Mouse (Mus musculus): ENCODE measurements around the gene Sbno2. TPM values are rescaled to one million over a fixed set of nuclear protein-coding genes. Genes with fewer than 3 reads are reported as not detected.

Gene Sbno2
- polyA plus RNA-seq, 1 experiment from 2014 or later = 9.6 TPM

DNA sequence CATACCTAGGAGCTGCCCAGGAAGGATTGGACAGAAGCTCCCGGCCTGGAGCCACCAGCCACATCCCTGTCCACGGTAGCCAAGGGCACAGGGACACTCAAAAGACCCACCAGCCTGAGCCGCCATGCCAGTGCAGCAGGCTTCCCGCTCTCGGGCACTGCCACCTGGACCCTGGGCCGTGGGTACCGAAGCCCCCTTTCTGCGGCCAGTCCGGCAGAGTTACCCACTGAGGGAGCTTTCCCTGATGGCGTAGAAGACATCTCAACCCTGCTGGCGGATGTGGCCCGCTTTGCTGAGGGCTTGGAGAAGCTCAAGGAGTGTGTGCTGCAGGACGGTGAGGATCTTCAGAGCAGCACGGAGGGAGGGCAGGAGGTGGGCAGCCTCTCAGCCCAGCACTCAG lies 87.6 kb downstream of the Sbno2 start:
- Histone ChIP-seq H3K9ac (ENCODE audit: low read depth, low read length) (no peak overlapping the region), H3K27me3 (ENCODE audit: insufficient read depth, low read length) (0 out of 2 replicates have a peak, but pooled peaks cover 9% of the 10 kb centered on the region), H3K4me1 (replicated peaks; ENCODE audit: insufficient read depth, low read length) (peaks cover 8% of the 10 kb centered on the region; the same call in 1 of the 2 replicates), H3K27ac (no peak overlapping the region), H3K4me3 (replicated peaks; ENCODE audit: low read depth, low read length) (no peak overlapping the region), H3K36me3 (ENCODE audit: insufficient read depth, low read length) (no peaks in the 10 kb centered on the region), H3K9me3 (replicated peaks; ENCODE audit: low read length) (no peaks in the 10 kb centered on the region), H3K4me2 (ENCODE audit: low read length) (no peak overlapping the region)
- TF ChIP-seq CTCF (IDR thresholded peaks at IDR 0.05; ENCODE audit: low read depth) = no peak
- WGBS = 83% methylated on average over 14 of the region's 14 CpGs
- ATAC-seq (replicated peaks; ENCODE audit: low FRiP score, low read depth) (no peak), DNase-seq (ENCODE audit: low spot score) (no peak)

GRCm38 (mm10) chr10:80017361-80017760 lies 88.0 kb downstream of the Sbno2 start:
- Histone ChIP-seq H3K4me1 (replicated peaks; ENCODE audit: insufficient read depth, low read length) (peaks cover 8% of the 10 kb centered on the region; the same call in 1 of the 2 replicates), H3K4me2 (ENCODE audit: low read length) (no peak overlapping the region), H3K36me3 (ENCODE audit: insufficient read depth, low read length) (no peaks in the 10 kb centered on the region), H3K27ac (no peak overlapping the region), H3K4me3 (replicated peaks; ENCODE audit: low read depth, low read length) (no peak overlapping the region), H3K9me3 (replicated peaks; ENCODE audit: low read length) (no peaks in the 10 kb centered on the region), H3K27me3 (ENCODE audit: insufficient read depth, low read length) (0 out of 2 replicates have a peak, but pooled peaks cover 9% of the 10 kb centered on the region), H3K9ac (ENCODE audit: low read depth, low read length) (no peak overlapping the region)
- ATAC-seq (replicated peaks; ENCODE audit: low FRiP score, low read depth) (no peak), DNase-seq (ENCODE audit: low spot score) (no peak)
- no peak for TF ChIP-seq CTCF (IDR thresholded peaks at IDR 0.05; ENCODE audit: low read depth)
- WGBS = 68% methylated on average over 3 of the region's 3 CpGs

DNA sequence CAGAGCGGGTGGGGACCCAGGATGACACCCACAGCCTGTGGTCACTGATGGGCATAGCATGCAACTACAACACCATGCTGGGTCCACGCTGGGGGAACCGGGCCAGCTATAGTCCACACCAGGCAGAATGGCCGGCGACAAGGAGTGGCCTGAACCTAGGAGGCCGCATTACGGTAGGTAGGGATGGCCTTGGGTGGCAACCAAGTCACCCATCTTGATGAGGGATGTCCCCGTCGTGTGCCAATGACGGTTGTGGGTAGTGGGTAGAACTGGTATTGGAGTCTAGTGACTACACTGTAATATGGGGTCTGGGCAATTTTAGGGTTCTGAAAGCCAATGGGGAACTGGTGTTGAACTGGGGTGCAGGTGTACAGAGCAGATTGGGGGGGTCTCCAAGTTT lies 88.4 kb downstream of the Sbno2 start:
- H3K27ac ChIP-seq = no peak overlapping the region
- no peak for ATAC-seq (replicated peaks; ENCODE audit: low FRiP score, low read depth)
- WGBS = 93% methylated on average over 10 of the region's 10 CpGs
- H3K9ac ChIP-seq (ENCODE audit: low read depth, low read length) = no peak overlapping the region
- H3K4me3 ChIP-seq (replicated peaks; ENCODE audit: low read depth, low read length) = no peak overlapping the region
- no peak overlapping the region for H3K4me2 ChIP-seq (ENCODE audit: low read length)
- H3K36me3 ChIP-seq (ENCODE audit: insufficient read depth, low read length) = no peaks in the 10 kb centered on the region
- peaks cover 8% of the 10 kb centered on the region; the same call in 1 of the 2 replicates for H3K4me1 ChIP-seq (replicated peaks; ENCODE audit: insufficient read depth, low read length)
- no peaks in the 10 kb centered on the region for H3K9me3 ChIP-seq (replicated peaks; ENCODE audit: low read length)
- no peak for DNase-seq (ENCODE audit: low spot score)
- H3K27me3 ChIP-seq (ENCODE audit: insufficient read depth, low read length) = 0 out of 2 replicates have a peak, but pooled peaks cover 9% of the 10 kb centered on the region
- no peak for TF ChIP-seq CTCF (IDR thresholded peaks at IDR 0.05; ENCODE audit: low read depth)

DNA sequence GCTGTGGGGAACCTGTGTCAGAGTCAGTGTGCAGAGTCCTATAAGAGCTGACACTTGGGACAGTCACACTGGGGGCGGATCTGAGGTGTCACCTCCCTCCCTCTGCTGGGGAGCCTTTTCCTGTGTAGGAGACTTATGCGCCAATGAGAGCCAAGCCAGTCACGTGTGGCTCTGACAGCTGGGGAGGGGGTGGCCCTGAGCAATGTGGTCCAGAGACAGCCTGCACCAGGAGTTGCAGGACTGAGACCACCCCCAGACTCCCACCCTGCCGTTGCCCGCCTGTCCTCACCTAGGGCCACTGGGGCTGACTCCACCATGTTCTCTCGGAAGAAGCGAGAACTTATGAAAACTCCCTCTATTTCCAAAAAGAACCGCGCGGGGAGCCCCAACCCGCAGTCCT lies 88.9 kb downstream of the Sbno2 start, which contains the start of gene Arhgap45:
Gene Arhgap45 (plus strand): TSS at position 143 of the 400 bp plus-strand sequence.
- H3K27ac ChIP-seq = no peak within 1 kb of the TSS
- 75% methylated on average over 11 of the region's 11 CpGs for WGBS
- peaks cover 8% of the 10 kb centered on the region; the same call in 1 of the 2 replicates for H3K4me1 ChIP-seq (replicated peaks; ENCODE audit: insufficient read depth, low read length)
- 0 out of 2 replicates have a peak, but pooled peaks cover 9% of the 10 kb centered on the region for H3K27me3 ChIP-seq (ENCODE audit: insufficient read depth, low read length)
- ATAC-seq (replicated peaks; ENCODE audit: low FRiP score, low read depth) (no peak), DNase-seq (ENCODE audit: low spot score) (no peak)
- H3K4me2 ChIP-seq (ENCODE audit: low read length) = no peak within 1 kb of the TSS
- no peak for TF ChIP-seq CTCF (IDR thresholded peaks at IDR 0.05; ENCODE audit: low read depth)
- no peaks in the 10 kb centered on the region for H3K36me3 ChIP-seq (ENCODE audit: insufficient read depth, low read length)
- H3K9ac ChIP-seq (ENCODE audit: low read depth, low read length) = no peak within 1 kb of the TSS
- H3K4me3 ChIP-seq (replicated peaks; ENCODE audit: low read depth, low read length) = no peak within 1 kb of the TSS
- no peaks in the 10 kb centered on the region for H3K9me3 ChIP-seq (replicated peaks; ENCODE audit: low read length)

- Histone ChIP-seq H3K4me2 (ENCODE audit: low read length) (no peak overlapping the region), H3K4me1 (replicated peaks; ENCODE audit: insufficient read depth, low read length) (peaks cover 8% of the 10 kb centered on the region; the same call in 1 of the 2 replicates), H3K4me3 (replicated peaks; ENCODE audit: low read depth, low read length) (no peak overlapping the region), H3K27me3 (ENCODE audit: insufficient read depth, low read length) (0 out of 2 replicates have a peak, but pooled peaks cover 9% of the 10 kb centered on the region), H3K27ac (no peak overlapping the region), H3K9me3 (replicated peaks; ENCODE audit: low read length) (no peaks in the 10 kb centered on the region), H3K36me3 (ENCODE audit: insufficient read depth, low read length) (no peaks in the 10 kb centered on the region), H3K9ac (ENCODE audit: low read depth, low read length) (no peak overlapping the region)
- WGBS = 66% methylated on average over 10 of the region's 10 CpGs
- no peak for TF ChIP-seq CTCF (IDR thresholded peaks at IDR 0.05; ENCODE audit: low read depth)
- ATAC-seq (replicated peaks; ENCODE audit: low FRiP score, low read depth) = no peak
- no peak for DNase-seq (ENCODE audit: low spot score)
Observed at GRCm38 (mm10) chr10:80015583-80015982, 89.8 kb downstream of the Sbno2 start.

DNA sequence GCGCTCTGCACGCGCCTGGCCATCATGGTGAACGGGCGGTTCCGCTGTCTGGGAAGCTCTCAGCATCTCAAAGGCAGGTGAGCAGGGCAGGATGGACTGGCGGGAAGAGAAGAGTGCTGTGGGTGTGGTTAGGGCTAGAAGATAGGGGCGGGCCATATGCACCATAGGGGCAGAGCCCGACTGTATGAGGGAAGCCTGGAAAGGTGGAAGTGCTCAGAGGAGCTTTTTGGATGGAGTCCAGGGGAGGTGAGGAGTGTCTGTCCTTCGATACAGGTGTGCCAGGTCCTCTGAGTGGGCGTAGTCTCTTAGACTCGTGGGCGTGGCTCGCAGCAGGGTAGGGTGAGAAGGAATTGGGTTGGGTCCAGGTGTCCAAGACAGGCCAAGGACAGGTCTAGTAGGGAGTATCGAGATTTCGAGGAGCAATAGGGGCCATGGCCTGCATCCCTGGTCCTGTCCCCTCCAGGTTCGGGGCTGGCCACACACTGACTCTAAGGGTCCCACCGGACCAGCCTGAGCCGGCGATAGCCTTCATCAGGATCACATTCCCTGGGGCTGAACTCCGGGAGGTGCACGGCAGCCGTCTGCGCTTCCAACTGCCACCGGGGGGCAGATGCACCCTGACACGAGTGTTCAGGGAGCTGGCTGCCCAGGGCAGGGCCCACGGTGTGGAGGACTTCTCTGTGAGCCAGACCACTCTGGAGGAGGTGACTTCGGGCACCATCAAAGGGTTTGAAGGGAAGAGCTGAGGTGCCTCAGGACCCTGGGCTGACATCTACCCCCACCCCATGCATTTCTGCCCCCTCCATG lies 90.7 kb downstream of the Sbno2 start:
- Histone ChIP-seq H3K27ac (no peak overlapping the region), H3K9ac (ENCODE audit: low read depth, low read length) (no peak overlapping the region), H3K4me3 (replicated peaks; ENCODE audit: low read depth, low read length) (no peak overlapping the region), H3K9me3 (replicated peaks; ENCODE audit: low read length) (no peaks in the 10 kb centered on the region), H3K27me3 (ENCODE audit: insufficient read depth, low read length) (0 out of 2 replicates have a peak, but pooled peaks cover 9% of the 10 kb centered on the region), H3K36me3 (ENCODE audit: insufficient read depth, low read length) (0 out of 2 replicates have a peak, but pooled peaks cover 4% of the 10 kb centered on the region), H3K4me1 (replicated peaks; ENCODE audit: insufficient read depth, low read length) (peaks cover 8% of the 10 kb centered on the region; the same call in 1 of the 2 replicates), H3K4me2 (ENCODE audit: low read length) (no peak overlapping the region)
- ATAC-seq (replicated peaks; ENCODE audit: low FRiP score, low read depth) (no peak), DNase-seq (ENCODE audit: low spot score) (no peak)
- WGBS = 24% methylated on average over 28 of the region's 28 CpGs
- TF ChIP-seq CTCF (IDR thresholded peaks at IDR 0.05; ENCODE audit: low read depth) = peak; percentile 44

All from kidney, postnatal 0 days (tissue).